Comparison of ENCODE assay signal across 13 mouse cellular contexts in the genomic region with DNA sequence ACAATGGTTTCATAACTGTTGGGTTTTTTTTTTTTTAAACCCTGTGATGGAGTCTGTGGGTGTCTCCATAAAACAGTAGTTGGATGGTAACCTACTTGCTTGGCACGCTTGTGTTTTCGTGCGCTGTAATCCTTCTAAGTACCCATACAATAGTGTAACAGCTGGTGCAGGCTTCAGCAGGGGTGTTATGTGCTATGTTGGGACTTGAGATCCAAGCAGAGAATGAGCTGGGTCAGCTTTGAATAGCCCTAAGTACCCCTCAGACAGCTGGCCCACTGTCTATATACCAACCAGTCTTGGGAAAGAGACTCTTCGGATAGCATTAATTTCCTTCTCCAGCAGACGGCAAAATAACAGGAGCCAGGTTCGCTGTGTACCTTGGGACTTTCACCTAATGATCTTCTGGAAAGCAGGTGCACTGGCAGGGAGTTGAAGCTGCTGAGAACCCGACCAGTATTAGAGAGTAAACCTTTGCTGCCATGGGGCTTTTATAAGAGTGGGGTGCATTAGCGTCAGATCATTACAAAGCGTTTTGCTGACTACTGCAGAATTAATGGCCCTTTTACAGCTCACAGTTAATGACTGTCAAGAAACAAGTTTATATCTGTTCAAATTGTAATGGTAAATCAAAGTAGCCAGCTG.
DNase-seq lines count a peak whose midpoint lies in the region; ATAC-seq and TF ChIP-seq lines count a peak whose summit lies in the region.
"Had no signal": no experiment of that assay in that cellular context is flagged by ENCODE, and none has a peak within 500 bp of the region (broad histone marks: within the 10 kb centered on the region; RNA-seq: fewer than 3 reads in every experiment).

No protein-coding gene starts in this region.

- no peaks in the 10 kb centered on the region for H3K9me3 ChIP-seq in lung, embryonic 14.5 days (ENCODE audit: low read depth, low read length)
- no peaks in the 10 kb centered on the region for H3K9me3 ChIP-seq in lung, postnatal 0 days (ENCODE audit: low read length)
- no peaks in the 10 kb centered on the region for H3K9me3 ChIP-seq in midbrain, embryonic 13.5 days
- no peaks in the 10 kb centered on the region for H3K9me3 ChIP-seq in intestine, postnatal 0 days (ENCODE audit: control insufficient read depth)
- H3K9me3 ChIP-seq: liver, embryonic 15.5 days; stomach, embryonic 15.5 days had no signal

- no peak overlapping the region for H3K4me3 ChIP-seq in lung, embryonic 14.5 days (ENCODE audit: low read depth, low read length)
- H3K4me3 ChIP-seq in lung, postnatal 0 days (ENCODE audit: low read depth, low read length), result no peak overlapping the region
- no peak overlapping the region for H3K4me3 ChIP-seq in midbrain, embryonic 13.5 days (replicated peaks)
- no peak overlapping the region for H3K4me3 ChIP-seq in intestine, postnatal 0 days (ENCODE audit: low read depth, low read length)
- H3K4me3 ChIP-seq: liver, embryonic 15.5 days; stomach, embryonic 15.5 days had no signal

- no peak for ATAC-seq in lung, embryonic 14.5 days (ENCODE audit: insufficient read depth)
- no peak for ATAC-seq in lung, postnatal 0 days
- peak; percentile 83 for ATAC-seq in midbrain, embryonic 13.5 days
- no peak for ATAC-seq in intestine, postnatal 0 days

- peaks cover 4% of the 10 kb centered on the region; the same call in 1 of the 2 replicates for H3K4me1 ChIP-seq in lung, embryonic 14.5 days (ENCODE audit: insufficient read depth)
- no peaks in the 10 kb centered on the region for H3K4me1 ChIP-seq in lung, postnatal 0 days (ENCODE audit: insufficient read depth, low read depth, low read length)
- H3K4me1 ChIP-seq in midbrain, embryonic 13.5 days (replicated peaks), result peaks cover 26% of the 10 kb centered on the region
- H3K4me1 ChIP-seq in intestine, postnatal 0 days (replicated peaks; ENCODE audit: control insufficient read depth, insufficient read depth, low read length), result no peaks in the 10 kb centered on the region
- H3K4me1 ChIP-seq: liver, embryonic 15.5 days; stomach, embryonic 15.5 days had no signal

- WGBS in lung, embryonic 14.5 days, result 68% methylated on average over 9 of the region's 9 CpGs
- 69% methylated on average over 9 of the region's 9 CpGs for WGBS in lung, postnatal 0 days
- 30% methylated on average over 9 of the region's 9 CpGs for WGBS in midbrain, embryonic 13.5 days
- 72% methylated on average over 9 of the region's 9 CpGs for whole genome bisulfite sequencing in intestine, postnatal 0 days

- TF ChIP-seq CTCF in lung, embryonic 14.5 days (IDR thresholded peaks at IDR 0.05; ENCODE audit: low read depth), result no peak
- TF ChIP-seq CTCF in lung, postnatal 0 days (IDR thresholded peaks at IDR 0.05), result no peak
- no peak for TF ChIP-seq CTCF in intestine, postnatal 0 days (IDR thresholded peaks at IDR 0.05; ENCODE audit: low read depth)

- H3K36me3 ChIP-seq in lung, embryonic 14.5 days (ENCODE audit: insufficient read depth), result no peaks in the 10 kb centered on the region
- no peaks in the 10 kb centered on the region for H3K36me3 ChIP-seq in lung, postnatal 0 days (ENCODE audit: insufficient read depth, low read length)
- no peaks in the 10 kb centered on the region for H3K36me3 ChIP-seq in midbrain, embryonic 13.5 days
- H3K36me3 ChIP-seq in intestine, postnatal 0 days (ENCODE audit: control insufficient read depth, insufficient read depth), result no peaks in the 10 kb centered on the region
- H3K36me3 ChIP-seq: liver, embryonic 15.5 days; stomach, embryonic 15.5 days had no signal

- H3K27me3 ChIP-seq in lung, embryonic 14.5 days (ENCODE audit: insufficient read depth, low read length), result no peaks in the 10 kb centered on the region
- H3K27me3 ChIP-seq in lung, postnatal 0 days (replicated peaks; ENCODE audit: insufficient read depth, low read length), result no peaks in the 10 kb centered on the region
- H3K27me3 ChIP-seq in midbrain, embryonic 13.5 days, result peaks cover 16% of the 10 kb centered on the region
- H3K27me3 ChIP-seq in intestine, postnatal 0 days (replicated peaks; ENCODE audit: control insufficient read depth, insufficient read depth, low read length), result no peaks in the 10 kb centered on the region
- H3K27me3 ChIP-seq: liver, embryonic 15.5 days; stomach, embryonic 15.5 days had no signal

- H3K4me2 ChIP-seq in lung, embryonic 14.5 days, result no peak overlapping the region
- H3K4me2 ChIP-seq in lung, postnatal 0 days (replicated peaks; ENCODE audit: low read depth, low read length), result no peak overlapping the region
- 0 out of 2 replicates have a peak overlapping the region, but pooled peaks have one; percentile 11 for H3K4me2 ChIP-seq in midbrain, embryonic 13.5 days (replicated peaks)
- no peak overlapping the region for H3K4me2 ChIP-seq in intestine, postnatal 0 days (replicated peaks; ENCODE audit: low read depth)
- H3K4me2 ChIP-seq: liver, embryonic 15.5 days; stomach, embryonic 15.5 days had no signal

- no peak for TF ChIP-seq EP300 in lung, postnatal 0 days (IDR thresholded peaks at IDR 0.05)

- no peak overlapping the region for H3K27ac ChIP-seq in lung, embryonic 14.5 days (ENCODE audit: low read depth)
- H3K27ac ChIP-seq in lung, postnatal 0 days (ENCODE audit: low read length), result no peak overlapping the region
- H3K27ac ChIP-seq in midbrain, embryonic 13.5 days, result peak overlapping the region; percentile 40; the same call in 1 of the 2 replicates
- no peak overlapping the region for H3K27ac ChIP-seq in intestine, postnatal 0 days (ENCODE audit: low read depth, low read length)
- H3K27ac ChIP-seq: kidney, postnatal 0 days; liver, embryonic 15.5 days; stomach, embryonic 15.5 days had no signal

- H3K9ac ChIP-seq in lung, embryonic 14.5 days, result no peak overlapping the region
- no peak overlapping the region for H3K9ac ChIP-seq in lung, postnatal 0 days (replicated peaks; ENCODE audit: low read depth)
- no peak overlapping the region for H3K9ac ChIP-seq in midbrain, embryonic 13.5 days (replicated peaks)
- H3K9ac ChIP-seq in intestine, postnatal 0 days (ENCODE audit: low read depth, low read length), result no peak overlapping the region
- H3K9ac ChIP-seq: liver, embryonic 15.5 days; stomach, embryonic 15.5 days had no signal

- peak; percentile 10 for DNase-seq in embryo, embryonic 11 days
- DNase-seq in embryo, embryonic 10.5 days (ENCODE audit: low spot score), result no peak
- peak; percentile 40 for DNase-seq in lung, embryonic 14.5 days
- no peak for DNase-seq in lung, postnatal 0 days (ENCODE audit: low spot score)
- DNase-seq in telencephalon, adult 2 months (ENCODE audit: low read depth, low spot score), result peak; percentile 81
- no peak for DNase-seq in thymus, postnatal 14 days
- DNase-seq: cerebellum, adult 18-20 months; right cerebral cortex, postnatal 4 days had no signal

Comparison
In these comparisons a context has a peak if more than half of its experiments do, and no peak if none do; other contexts are left out.
1. DNase-seq: peak in embryo, embryonic 11 days (single experiment), lung, embryonic 14.5 days (single experiment) and telencephalon, adult 2 months (single experiment); none in embryo, embryonic 10.5 days (single experiment), lung, postnatal 0 days (single experiment) and thymus, postnatal 14 days (single experiment).